Mouse (Mus musculus) urinary bladder, adult 18-20 months (tissue): ENCODE results near the gene Bbs12.

ENCODE experiments used
- DNase-seq, 2 experiments: peaks; one replicate each; pipeline ENCODE4 v3.0.0; 2022; ENCODE audit warnings: low spot score in 2 of 2, mixed read lengths in 2 of 2

Bbs12 gene

GRCm38 (mm10) chr3:37312370-37312941 is at the start of gene Bbs12, which contains the start of gene Cetn4:
Bbs12 (plus strand) TSS chr3:37312554.
Cetn4 (minus strand) TSS chr3:37312708.
- DNase-seq = peak; percentile 91 to 97

- no peak for DNase-seq
These were observed 44.0 kb upstream of the Bbs12 start for GRCm38 (mm10) chr3:37268338-37268737.

DNA sequence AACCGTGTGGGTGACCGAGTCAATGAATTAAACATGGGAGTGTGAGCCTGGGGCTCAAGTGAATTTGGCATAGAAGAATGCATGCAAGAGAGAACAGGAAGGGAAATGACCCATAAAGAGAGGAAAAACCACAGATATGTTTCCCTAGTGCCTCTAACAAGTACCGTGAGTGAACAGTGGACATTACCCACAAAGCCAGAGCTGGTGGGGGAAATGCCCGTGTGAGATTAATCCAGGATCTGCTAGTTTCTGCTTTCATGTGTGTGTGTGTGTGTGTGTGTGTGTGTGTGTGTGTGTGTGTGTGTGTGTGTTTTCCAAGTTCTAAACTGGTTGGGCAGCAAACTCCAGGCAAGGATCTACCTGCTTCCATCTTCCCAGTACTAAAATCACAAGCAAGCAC is 42.4 kb upstream of the Bbs12 start:
- DNase-seq = no peak

DNA sequence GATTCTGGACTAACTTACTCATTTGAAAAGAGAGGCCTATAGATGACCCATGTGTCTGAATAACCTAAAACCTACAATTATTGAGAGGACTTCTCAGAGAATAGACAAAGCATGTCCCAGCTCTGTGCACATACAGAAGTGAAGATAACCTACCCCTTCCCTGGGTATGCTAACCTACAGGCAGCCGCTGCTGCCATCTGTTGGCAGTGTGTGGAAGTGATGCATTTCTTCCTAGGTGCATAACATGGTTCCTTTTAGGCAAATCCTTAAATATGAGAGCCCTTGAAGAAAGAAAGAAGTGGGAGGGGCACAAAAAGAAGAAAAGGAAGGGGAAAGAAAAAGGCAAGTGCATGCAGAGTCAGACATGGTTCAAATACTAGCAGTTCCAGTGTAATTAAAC is 41.1 kb upstream of the Bbs12 start:
- DNase-seq = peak; percentile 15 to 19

DNA sequence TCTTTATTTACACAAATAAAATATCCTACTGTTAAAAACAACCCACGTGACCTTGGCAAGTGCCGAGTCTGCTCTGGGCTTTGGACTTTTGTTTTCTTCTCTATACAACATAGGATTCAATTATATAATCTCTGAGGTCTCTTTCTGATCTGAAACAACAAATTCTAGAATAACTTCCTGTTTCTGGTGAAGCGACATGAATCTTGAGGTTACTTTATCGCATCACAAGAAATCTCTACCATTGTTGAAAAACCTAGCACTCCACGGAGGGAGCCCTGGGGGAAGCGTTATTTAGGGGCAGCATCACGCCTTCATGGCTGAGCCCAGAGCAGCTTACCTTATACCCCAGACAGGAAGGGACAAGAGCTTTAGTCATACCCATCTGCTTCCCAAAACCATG is 39.3 kb upstream of the Bbs12 start:
- no peak for DNase-seq

DNA sequence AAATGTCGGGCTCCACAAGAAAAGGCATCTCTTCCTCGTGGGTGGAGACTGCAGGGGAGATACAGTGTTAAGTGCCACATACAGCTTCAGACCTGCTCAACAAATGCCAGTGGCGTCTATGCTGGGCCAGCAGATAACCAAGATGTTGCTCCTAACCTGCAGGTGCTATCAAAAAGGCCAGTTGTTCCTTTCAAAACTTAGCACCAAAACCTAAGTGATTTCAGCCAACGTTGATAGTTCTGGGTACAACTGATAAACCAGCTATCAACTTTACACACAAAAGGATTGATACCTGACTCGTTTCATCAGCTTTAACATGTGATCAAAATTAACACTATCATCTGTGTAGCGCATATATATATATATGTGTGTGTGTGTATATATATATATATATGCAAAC is 37.7 kb upstream of the Bbs12 start:
- DNase-seq = no peak

DNA sequence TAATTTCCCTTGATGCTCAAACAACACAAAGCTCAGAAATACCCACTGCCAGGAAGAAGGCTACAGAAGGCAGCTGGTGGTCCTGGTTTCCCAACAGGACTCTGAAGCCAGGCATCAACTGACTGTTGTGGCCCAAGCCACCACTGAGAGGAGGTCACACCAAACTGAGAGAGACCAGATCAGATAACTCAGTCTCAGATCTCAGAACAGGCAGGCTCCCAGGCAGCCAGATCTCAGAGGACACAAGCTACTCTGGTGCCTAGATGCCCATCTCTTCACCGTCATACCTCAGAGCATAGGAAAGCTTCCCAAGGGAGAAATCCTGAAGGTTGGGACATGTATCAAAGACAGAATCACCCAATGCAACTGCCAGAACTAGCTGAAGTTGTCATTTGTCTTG is 32.1 kb upstream of the Bbs12 start:
- no peak for DNase-seq

GRCm38 (mm10) chr3:37280871-37281270 is 31.5 kb upstream of the Bbs12 start:
- DNase-seq = no peak

DNA sequence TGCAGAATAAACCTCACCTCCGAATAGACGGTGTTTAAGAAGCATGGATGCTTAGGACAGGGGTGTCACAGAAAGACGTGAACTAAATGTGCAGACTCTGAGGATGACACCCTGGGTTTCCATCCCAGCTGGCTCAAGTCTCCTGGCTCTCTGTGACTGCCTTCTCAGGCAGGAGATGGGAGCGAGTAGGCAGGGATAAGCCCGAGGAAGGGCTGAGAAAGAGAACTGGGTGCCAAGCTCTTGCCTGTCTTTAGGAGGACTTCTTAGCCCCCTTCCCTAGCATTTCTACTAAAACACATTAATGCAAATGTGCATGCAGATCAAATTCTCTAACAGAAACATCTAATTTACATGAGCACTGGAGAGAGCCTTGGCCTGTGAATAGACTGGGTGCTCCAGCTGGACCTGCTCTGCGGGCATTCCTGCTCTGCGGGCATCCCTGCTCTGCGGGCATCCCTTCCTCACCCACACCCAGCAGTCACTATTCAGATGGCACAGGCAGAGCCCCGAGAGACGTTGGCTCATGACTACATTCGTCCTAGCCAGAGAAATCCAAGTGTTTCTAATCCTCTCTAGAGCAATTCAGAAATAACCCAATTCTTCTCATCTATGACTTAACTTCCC is 29.9 kb upstream of the Bbs12 start:
- no peak for DNase-seq

DNA sequence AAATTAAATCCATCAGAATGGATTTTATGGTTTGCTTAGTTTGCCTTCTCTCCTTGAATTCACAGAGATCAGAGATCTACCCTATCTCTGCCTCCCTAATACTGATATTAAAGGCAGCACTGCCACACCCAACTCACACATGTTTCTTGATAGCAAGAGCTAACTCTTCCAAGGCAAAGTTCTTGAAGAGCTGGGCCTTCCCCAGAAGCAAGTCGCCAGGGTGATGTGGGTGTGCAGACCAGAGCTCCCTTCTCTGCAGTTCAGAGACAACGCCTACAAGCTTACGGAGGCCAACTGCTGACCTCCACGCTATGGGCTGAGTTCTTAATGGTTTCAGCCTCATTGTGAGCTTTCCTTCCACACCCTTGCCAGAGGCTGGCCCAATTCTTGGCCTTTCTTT is 29.1 kb upstream of the Bbs12 start:
- DNase-seq = no peak

GRCm38 (mm10) chr3:37289237-37289636 is 23.1 kb upstream of the Bbs12 start:
- no peak for DNase-seq

DNA sequence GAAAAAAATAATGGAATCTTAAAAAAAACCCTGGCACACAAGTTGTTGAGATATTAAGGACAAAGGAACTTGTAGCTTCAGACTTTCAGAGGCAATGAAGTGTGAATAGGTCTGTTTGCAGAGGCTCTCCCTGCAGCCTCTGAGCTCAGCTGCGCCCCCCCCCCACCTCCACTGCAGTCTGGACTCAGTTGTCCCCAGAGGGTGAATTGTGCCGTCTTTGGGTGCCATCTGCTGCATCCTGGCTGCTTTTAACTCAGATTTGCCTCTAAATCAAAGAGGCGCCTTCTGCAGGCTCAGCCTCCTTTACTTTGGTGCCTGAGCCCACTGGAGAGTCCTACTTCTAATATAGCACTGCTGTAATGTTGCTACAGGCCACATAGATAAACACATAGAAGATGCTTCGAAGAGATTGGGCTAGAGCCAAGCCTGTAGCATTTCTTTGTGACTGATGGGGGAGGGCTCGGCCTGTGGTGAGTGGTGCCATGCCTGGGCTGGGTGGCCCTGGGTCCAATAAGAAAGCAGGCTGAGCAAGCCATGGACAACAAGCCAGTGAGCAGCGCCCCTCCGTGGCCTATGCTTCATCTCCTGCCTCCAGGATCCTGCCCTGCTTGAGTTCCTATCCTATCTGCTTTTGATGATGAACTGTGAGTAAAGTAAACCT is 21.3 kb upstream of the Bbs12 start:
- no peak for DNase-seq

GRCm38 (mm10) chr3:37291929-37292328 is 20.4 kb upstream of the Bbs12 start:
- DNase-seq = no peak

DNA sequence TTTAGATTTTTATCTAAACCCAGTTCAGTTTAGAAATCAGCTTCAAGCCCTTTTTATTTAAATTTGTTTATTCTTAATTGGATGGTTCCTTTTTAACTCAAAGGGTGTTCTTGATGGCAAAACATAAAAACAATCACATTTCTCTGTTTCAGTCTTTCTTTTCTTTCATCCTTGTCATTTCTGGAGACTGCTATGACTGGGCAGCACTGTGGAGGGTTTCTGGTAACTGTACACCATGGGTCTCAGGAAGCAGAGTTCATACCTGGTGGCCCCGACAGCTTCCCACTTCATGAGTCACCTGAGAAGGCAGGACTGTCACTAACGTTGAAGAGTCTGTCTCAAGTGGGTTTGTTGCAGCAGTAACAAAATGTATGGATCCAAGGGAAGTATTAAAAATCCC is 19.7 kb upstream of the Bbs12 start:
- DNase-seq = no peak

DNA sequence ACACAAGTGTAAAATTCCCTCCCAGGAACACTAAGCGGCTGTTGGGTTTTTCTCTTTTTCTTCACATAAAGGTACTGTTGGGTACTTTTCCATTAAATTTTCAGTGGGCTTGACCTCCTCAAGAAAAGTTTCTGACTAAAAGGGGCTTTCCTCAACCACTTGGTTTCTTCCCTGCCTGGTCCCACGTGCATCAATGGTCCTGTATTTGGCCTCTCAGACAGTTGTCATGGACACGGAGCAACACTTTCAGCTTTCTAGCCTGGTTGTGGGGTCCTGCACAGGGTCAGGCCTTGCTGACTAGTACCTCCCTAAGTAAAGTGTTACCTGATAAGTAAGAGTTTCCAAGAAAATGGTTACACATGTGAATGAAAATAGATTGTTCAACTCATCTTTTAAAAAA is 12.9 kb upstream of the Bbs12 start:
- no peak for DNase-seq

GRCm38 (mm10) chr3:37302685-37303084 is 9.7 kb upstream of the Bbs12 start:
- DNase-seq = no peak

DNA sequence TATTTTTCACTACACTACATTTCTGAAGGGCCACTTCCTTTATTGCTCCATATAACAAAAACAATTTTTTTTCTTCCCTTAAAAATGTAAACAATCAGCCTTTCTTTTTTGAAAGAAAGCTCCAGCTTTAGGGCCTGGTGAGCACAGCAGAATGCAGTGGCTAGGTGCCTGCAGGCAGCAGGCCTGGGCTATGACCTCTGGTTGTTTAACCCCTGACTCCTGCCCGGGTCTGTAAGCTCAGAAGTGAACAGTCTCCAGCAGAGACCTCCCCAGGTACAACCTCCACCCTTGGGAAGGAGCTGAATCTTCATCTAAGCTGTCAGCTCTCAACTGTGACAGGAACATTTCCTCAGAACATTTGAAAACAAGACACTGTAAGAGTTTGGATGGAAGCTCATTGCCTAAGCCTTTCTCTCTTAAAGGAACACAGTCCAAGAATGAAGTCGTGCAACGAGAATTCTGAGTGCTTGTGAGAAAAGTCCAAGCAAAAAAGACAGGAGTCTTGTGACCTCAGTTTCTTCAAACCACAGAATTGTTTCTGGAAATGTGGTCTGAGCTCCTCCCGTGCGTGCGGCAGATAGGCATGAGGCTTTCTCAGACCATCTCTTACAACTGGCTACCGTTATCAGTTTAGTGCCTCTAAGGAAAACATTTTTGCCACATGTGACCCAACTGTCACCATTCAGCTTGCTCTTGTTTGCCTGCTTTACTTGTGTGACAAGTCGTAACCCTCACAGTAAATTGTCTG is 8.8 kb upstream of the Bbs12 start:
- no peak for DNase-seq

DNA sequence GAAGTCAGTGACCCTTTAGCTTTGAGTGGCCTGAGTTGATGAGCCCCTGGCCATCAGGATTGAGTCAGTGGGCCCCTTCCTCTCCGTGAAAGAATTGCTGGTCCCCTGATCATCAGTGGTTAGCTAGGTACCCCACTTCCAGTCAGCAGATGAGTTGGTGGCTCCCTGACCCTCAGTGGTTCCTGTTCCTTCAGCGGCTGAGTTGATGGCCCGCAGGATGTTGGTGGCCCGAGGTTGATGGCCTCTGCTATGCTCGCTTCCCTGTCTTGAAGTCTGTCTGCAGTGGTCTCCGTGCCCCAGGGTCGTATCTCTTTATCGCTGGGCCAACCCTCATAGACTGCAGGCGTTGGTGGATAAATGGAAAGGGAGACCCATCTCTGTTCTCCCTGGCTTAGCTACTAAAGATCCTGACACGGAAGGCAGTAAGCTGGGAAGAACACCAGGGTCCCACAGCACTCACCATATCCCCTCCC is 421 bp upstream of the Bbs12 start:
- no peak for DNase-seq

DNA sequence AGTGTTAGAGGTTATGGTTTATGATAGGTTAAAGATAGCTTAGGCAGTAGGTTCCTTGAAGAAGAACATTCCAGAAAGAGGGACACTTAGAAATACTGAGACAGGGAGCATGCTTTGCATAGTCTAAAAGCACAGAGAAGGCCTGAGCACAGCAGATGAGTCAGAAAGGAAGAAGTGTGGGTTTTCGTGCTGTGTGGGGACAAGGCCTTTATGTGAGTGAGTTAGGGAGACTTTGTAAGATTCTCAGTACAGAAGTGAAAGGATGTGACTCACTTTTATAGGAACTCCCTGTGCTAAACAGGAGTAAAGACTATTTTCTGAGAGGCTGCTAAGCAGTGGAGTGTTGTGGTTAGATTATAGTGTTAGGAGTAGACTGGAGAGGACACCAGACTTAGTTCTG is 1.0 kb downstream of the Bbs12 start:
- no peak for DNase-seq

- no peak for DNase-seq
These were observed 3.9 kb downstream of the Bbs12 start for GRCm38 (mm10) chr3:37316233-37316632.

DNA sequence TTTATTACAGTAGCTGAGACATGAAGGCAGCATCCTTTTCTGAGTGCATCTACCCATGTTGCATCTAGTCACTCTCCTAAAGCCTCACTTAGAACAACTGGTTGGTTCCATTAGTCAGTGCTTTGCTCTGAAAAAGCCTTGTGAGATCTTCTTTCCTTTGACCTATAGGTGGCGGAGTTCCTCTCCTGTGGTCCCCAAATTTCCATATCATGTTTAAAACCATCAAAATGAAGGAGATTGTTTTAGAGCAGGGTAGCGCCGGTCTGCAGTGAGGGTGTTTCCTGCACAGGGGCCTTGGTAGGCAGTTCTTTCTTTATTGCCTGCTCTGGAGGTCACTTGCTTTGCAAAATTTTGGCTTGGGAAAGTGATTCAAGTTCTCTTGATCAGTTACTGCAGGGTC is 12.0 kb downstream of the Bbs12 start:
- DNase-seq = no peak

- DNase-seq = no peak
These were observed 13.2 kb downstream of the Bbs12 start for GRCm38 (mm10) chr3:37325317-37326112.
